Mouse (Mus musculus) kidney, postnatal 4 days (tissue): ENCODE measurements at regions not wholly inside any gene's neighbourhood (a gene's known extent, or its start where the extent isn't known, plus 50 kb on each side); places are given as distances from the start of the nearest gene placed in this dataset.

Experiments
- DNase-seq, 2 experiments: peaks; one replicate each; pipeline ENCODE4 v3.0.0; 2021; ENCODE audit warnings: mixed read lengths in 2 of 2

DNA sequence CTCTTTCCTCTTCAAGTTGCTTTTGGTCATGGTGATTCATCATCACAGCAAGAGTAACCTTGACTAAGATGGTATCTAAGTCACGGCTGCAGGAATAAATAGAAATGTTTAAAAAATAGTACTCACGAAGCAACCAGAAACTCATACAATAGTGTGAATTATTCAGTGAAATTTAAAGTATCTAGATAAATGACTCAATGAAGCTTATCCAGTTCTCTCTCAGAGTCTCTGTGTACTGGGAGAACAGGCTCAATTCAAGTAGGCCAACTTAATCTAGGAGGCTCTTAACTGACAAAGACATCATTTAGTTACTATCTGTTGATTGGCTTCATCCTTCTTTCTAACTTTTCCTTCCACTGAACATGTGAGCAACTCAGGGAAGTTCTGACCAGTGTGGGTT is 175.5 kb upstream of the Pcdh15 start:
- no peak for DNase-seq

DNA sequence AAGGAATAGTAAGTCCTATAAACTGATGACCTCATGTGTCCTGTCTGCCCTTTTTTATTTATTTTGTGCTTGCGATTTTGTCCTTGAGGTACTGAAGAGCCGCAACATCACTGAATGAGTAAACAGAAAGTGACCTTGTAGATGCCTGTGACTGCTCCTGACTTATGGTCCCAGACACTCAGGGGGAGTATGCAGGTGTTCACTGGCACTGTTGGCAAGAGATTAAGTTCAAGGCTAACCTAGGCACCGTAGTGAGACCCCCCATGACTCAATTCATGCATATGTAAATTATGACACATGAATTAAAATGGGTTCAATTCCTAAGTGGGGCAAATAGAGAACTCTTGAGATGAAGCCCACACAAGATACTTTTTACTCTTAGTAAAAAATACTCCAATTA is 142.2 kb upstream of the Pcdh15 start:
- DNase-seq: no peak

DNA sequence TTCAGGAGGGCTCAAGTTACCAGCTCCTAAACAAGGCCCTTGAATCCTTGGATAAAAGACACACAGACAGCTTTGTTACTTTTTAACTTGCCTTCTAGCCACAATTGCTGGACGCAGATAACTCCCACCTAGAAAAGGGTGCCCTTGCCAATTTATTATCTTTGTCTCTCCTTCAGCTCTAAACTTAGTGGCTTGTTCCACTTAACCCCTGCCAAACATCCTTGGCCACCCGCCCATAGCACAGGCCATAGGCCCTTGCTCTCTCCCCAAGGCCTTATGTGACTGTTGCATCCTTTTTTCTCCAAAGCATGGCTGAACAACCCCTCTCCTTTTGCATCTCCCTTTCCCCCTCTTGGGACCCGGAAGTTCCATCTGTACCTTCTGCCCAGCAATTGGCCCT is 139.1 kb upstream of the Pcdh15 start:
- peak in 1 of 2 experiments; percentile 6 for DNase-seq

DNA sequence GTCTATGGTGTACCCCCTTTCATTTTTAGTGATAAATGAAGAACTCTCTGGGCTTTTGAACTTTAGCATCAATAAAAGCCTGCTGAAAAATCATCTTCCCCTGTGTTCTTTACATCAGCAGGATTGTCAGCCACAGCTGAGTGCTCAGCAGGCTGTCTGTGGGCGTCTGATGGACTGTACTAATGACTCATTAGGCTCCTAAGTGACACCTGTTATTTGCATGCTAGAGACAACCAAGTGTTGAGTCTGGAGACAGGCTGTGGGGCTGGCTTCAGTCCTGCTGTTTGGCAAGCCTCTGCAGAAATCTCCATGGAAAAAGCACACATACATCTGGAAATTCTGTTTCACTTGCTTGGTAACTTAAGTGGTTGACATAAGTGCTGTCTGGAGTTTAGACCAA is 117.8 kb upstream of the Pcdh15 start:
- DNase-seq: no peak

DNA sequence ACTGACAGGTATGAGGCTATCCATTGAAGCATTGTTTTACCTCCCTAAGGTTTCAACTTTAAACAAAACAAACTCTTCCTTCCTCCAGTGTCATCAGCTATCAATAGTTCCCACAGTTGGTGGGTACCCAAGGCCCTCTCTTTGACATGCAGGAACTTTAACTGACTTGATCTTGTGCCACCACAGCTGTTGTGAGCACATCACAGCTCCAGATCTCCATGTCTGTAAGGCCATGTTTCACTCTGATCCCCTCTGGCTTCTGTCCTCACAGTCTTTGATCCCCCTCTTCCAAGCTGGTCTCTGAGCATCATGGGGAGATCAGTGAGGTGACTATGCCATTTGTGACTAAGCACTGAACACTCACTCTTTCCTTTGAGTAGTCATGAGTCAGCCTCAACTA is 110.8 kb upstream of the Pcdh15 start:
- DNase-seq: no peak

DNA sequence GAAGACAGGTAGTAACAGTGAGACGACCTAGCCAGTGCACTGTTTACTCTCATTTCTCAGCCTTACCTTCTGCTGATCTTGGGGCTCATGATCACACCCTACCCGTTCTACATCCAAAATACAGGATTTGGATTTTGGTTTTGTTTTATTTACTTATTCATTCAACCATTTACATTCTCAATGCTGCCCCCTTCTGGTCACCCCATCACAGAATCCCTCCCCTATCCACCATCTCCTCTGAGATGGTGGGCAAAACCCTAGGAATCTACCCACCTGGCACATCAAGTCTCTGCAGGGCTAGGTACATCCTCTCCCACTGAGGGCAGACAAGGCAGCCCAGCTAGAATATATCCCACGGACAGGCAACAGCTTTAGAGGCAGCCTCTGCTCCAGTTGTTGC is 88.2 kb upstream of the Pcdh15 start:
- DNase-seq: peak; percentile 3 to 11

DNA sequence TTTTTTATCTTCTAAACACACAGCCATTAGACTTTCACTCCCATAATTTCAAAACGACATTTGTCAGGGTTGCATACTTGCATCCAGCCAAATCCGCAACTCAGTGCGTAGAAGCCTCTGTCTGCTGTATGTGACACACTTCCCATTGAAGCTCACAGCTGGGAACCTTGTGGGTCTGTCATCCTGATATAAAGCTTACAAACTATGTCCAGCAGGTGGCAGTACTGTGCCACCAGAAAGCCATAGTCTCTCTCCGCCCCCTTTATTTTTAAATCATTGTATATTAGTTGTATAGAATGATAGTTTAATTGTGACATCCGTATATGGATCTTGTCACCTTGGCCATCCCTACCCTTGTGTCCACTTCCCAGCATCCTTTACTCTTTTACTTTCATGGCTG is 87.3 kb upstream of the Pcdh15 start:
- peak; percentile 3 for DNase-seq

DNA sequence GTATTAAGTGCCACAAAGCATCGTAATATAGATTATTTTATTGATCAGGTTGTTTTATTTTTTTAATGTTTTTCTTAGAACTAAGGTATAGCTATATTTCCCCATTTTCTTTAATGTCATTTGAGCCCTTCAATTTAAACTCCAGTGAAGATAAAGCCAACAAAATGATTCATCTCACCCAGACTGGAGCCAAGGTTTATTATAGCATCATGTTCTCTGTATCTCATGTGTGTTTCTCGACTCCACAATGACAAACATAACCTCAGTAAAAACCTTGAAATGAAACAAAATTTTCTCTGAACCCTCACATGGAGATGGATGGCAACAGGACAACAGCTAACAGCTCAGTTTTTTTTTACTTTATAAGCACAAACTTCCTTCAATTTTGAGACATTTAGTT is 61.7 kb upstream of the Pcdh15 start:
- no peak for DNase-seq

DNA sequence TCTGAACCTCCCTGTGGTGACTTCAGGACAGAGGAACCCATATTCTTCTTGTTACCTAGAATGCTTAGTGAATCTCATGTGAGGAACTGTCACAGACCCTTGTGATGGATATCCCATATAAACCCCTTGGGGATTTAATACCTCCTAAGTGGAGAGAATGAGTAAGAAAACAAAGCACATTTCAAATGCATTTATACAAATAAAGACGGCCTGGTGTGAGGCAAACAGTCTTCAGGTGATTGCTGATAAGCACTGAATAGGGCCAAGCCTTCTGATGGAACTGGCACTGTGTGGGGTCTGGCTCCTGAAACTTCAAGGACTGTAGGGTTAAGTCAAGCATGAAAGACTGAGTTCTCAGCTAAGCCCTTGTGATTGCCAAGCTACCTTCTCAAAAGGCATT is 59.6 kb upstream of the Pcdh15 start:
- no peak for DNase-seq
